Mouse (Mus musculus) heart, postnatal 25 days (tissue): ENCODE data around the gene Ldlrap1. TPM values are rescaled to one million over a fixed set of nuclear protein-coding genes. Genes with fewer than 3 reads are reported as not detected.

Experiments
- DNase-seq: peaks from one replicate; pipeline ENCODE4 v3.0.0; 2022; ENCODE audit warnings: low spot score
- intact Hi-C: fragments of 180-260 bp; cut with DNase I; formaldehyde crosslinking; loops from one replicate; pipeline ENCODE4 v1.15.1; 2025
- total RNA-seq, 2 experiments: library from RNA; stranded (reverse); gene quantifications; 2 replicates each; pipeline ENCODE4 v1.2.3; 2021

The Ldlrap1 gene
- total RNA-seq, 2 experiments from 2014 or later = 14.1 to 15.5 TPM

DNA sequence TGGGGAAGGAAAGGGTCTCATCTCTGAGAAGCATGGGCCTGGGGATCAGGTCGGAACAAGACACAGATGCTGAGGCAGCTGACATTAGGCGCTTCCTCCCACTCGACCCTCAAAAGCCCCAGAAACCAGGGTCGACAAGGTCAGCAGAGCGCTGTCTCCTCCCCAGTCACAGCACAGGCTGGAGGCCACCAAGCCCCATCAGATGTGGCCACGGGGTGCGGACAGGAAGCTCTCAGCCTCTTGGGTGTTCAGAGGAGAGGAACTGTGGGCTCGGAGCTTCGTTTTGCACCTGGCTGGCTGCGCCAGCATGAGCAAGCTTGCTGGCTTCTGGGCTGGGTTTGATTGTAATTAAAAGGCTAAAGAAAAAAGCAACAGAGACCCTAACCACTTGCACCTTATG lies 13.5 kb downstream of the Ldlrap1 start:
- intact Hi-C loops = no loop called here
- no peak for DNase-seq

DNA sequence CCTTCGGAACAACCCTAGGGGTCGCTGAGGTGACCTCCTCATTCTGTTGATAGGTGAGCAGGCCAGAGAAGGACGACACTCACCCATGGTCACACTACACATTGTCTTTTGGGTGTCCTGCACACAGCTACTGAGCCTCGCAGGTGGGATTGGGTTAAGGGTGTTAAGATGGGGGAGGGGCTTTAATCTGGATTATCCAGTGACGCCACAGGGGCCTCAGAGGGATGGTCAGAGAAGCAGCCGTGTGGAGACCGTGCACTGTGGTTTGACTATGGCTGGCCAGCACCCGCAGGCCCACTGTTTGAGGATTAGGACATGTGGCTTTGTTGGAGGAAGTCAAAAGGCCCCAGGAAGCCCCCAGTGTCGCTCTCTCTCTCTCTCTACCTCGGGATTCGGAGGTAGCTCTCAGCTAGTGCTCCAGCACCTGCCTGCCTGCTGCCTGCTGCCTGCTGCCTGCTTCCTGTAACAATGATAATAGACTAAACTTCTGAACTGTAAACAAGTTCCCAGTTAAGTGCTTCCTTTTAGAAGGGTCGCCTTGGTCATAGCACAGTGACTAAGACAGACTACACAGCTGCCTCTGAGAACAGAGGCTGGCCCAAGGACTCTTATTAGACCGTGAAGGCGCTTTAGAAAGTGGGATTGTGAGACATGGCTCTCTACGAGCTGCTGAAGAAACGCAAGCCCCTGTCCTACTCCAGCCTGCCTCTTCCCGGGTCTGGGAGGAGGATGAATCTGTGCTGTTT lies 14.1 kb downstream of the Ldlrap1 start:
- no peak for DNase-seq
- intact Hi-C loops = no loop called here

DNA sequence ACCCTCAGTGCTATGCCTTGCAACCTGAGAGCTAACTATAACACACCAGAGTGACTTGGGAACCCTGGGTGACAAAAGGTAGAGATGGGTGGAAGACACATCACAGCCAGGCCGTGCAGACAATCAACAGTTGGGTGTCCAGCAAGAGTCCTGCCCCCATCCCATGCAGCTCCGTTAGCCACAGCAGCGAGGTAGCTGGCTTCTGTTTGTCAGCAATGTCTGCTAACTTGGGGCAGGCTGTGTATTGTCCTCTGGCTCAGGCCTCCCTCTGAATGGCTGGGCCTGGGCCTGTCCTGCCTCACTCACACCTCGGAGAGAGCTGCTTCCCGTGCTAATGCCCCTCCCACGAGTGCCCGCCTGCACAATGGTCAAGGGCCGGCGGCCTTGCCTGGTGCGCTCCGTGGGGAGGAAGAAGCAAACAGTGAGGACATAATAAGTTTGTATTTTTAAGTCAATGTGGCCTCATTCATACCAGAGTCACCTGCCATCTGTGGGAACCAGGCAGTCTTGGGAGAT lies 14.9 kb downstream of the Ldlrap1 start:
- intact Hi-C loops = no loop called here
- no peak for DNase-seq

DNA sequence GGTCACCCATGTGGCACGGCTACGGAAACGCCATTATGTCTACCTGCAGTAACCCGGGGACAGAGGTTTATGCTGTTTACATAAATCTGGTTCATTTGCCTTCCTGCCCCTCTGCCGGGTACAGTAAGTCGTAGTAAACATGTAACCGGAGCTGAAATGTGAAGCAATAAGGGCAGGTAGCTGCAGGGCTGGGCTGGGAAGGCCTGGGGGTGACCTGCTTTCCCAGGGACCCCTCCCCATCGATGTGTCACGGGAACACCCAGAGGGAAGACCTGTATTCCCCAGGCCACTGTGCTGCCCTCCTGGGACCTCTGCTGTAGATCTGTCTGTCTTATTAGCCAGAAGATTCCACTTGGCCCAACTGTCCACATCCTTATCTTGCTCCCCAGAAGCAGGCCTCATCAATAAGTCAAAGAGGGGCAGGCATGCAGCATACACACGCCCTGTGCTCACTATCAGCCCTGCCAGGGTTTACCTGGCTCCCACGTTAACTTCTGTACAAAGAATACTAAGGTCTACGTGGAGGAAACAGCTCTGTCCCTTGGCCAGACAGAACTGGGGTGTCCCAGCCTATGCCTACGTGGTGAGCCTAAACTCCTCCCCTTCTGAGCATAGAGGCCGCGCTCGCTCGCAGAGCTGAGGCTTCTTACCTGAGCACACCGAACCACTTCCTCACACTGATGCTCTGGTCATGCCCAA lies 16.0 kb downstream of the Ldlrap1 start:
- intact Hi-C loops = no loop called here
- DNase-seq = no peak

DNA sequence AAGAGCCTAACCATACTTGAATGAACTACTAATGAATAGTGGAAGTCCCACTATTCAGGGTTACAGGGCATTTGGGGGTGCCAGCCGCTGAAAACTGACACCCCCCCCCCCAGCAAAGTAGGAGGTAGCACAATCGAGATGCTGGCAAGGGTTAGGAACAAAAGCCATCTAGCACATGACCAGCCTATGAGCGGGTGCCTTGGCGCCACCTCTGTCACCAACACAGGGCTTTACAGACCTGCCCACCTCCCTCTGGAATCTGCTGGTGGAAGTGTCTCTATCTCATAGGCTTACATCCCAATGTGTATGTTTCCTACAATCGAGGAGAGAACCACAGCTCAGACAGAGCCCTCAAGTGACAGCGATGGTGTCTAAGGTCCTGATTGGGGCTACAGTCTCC lies 17.0 kb downstream of the Ldlrap1 start:
- no peak for DNase-seq
- intact Hi-C loops = no loop called here

DNA sequence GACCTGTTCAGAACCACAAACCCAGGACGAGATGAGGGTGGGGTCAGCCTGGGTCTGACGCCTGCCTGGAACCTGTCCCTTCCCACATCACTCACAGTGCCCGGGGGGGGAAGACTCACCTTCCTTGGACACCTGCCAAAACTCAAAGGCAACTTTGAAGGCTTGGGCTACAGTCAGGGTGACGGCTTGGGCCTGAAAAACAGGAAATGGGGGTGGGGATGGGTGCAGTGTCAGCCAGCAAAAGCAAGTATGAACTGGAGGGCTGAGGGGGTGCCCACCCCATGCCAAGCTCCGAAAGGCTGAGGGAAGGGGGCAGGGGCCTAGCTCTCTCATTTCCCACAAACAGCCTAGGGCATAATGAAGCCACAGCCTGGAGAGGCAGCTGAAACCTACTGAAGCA lies 17.6 kb downstream of the Ldlrap1 start:
- intact Hi-C loops = no loop called here
- DNase-seq = no peak

DNA sequence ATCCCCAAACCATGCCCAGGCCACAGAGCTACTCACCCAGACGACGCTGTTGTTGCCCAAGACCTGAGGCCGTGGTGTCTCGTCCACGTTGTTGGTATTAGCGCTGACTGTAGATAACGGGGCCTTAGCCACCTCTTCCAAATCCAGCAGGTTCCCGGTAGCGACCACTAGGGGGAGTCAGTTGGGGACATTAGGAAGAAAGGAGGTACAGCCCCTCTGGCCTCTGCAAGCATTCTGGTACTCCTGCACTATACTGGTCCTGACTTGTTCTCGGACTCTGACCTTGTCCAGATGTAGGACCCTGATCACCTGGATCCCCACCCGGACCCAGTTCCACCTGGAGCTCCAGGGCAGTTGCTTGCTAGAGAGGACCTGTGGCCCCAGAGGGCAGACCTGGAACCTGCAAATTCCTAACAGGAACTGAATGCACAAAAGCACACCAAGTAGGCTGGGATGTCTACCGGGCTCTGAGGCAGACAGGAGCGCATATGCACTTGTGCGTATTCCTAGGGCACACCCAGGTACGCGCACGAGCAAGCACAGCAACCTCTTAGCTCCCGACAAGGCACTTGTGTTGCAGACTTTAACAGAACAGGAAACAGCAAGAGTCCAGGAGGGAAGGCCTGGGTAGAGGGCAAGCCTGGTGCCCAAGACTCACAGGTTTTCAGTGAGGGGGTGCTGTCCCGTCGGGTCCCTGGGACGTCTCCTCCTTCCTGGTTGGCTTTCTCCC lies 18.4 kb downstream of the Ldlrap1 start:
- DNase-seq = no peak
- intact Hi-C loops = loop anchor here (5.0 kb wide), 1 partner anchor 43 kb away; no protein-coding TSS in a partner anchor

DNA sequence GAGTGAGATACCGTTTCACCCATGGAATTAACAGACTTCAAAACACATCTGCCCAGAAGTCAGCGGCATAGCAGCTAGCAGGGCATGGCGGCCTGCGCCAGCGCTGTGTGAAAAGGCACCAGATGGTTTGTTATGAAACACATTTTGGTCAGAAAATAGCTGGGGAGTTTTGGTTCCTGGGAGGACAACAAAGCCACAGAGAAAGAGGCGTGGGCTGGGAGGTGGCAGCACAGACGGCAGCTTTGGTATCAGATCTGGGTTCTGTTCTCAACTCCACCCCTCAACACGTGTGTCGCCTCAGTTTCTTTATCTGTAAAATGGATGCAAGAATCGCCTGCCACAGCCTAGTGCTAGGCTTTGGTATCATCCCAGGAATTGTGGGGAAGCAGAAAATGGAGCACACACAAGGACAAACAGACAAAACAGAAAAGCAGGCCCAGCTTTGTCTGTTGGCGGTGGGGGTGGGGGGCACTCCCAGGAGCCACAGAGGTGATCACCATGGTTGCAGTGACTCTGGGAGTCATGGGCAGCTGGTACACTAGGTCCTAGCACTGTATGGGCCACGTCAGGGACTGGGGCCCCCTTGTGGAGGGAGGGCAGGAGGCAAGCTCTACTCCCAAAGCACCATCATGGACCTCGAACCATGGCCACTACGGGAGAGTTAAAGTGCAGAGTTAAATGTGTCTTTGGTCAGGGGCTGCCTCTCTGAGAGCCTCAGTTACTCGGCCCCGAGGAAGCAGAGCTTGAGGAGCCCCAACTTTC lies 21.7 kb downstream of the Ldlrap1 start:
- intact Hi-C loops = loop anchor here (2.0 to 5.0 kb wide), 2 partner anchors 21 to 46 kb away; no protein-coding TSS in a partner anchor
- no peak for DNase-seq

DNA sequence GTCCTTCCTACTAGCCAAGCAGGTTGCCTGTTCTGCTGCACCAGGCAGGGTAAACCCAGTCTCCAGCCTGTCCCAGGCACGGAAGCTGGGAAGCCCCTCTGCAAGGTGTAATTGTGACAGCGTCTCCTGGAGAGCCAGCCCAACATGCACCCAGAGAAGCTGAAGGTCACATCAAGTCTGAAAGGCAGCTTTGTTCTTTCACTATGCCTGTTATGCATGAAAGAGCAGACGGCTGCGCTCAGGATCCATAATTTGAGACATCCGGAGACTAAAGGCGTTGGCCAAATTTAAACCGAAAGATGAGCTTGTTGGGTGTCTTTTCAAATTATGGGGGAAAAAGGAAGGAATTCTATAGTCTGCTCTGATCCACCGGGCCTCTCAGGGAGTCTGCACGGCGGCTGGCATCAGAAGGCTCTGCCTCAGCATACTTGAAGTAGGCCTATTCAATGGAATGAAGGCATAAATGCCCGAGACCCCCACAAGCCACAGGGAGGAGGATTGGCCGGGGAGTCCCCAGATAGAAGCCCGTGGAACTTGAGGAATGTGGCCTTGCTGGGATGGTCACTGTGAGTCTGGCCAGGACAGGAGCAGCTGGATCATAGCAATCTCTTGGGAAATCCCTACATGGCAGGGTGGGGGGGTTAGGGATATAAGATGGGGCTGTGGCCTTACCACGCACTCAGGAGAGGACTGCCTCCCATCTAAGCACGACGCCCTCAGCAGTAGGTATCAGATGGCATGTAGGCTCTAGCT lies 23.8 kb downstream of the Ldlrap1 start:
- intact Hi-C loops = loop anchor here (2.0 kb wide), 1 partner anchor 19 kb away; no protein-coding TSS in a partner anchor
- DNase-seq = no peak

DNA sequence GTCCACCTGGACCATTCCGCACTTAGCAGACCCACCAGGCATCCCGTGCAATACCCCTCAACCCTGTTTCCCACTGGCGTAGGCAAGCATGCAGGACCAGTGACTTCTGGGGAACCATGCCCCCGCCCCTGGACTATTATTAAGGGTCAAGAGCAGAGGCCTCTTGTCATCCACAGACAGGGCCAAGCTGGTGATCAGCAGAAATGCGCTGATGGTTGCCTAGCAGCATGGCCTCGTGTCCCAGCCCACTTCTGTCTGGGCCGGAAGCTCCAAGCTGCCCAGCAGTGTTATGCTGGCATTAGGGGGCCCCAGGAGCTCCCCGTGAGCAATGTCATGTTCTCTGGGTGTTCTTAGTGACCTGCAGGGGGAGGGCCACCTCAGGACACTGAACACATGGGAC lies 25.9 kb downstream of the Ldlrap1 start:
- DNase-seq = no peak
- intact Hi-C loops = no loop called here

DNA sequence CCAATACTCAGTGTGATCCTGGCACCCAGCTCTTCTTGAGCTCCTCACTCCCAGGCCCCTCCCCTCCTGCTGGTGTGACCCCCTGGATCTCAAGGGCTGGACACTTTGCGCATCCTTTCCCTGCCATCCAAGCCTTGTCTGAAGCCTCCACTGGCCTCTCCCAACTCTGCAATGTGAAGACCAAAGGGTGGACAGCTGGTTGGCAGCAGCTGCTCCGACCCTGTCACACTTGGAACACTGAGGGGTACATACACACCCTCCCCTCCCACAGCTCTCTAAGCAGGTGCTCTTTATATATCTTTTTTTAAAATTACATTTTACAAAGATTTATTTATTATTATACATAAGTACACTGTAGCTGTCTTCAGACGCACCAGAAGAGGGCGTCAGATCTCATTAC lies 27.6 kb downstream of the Ldlrap1 start:
- DNase-seq = no peak
- intact Hi-C loops = no loop called here

DNA sequence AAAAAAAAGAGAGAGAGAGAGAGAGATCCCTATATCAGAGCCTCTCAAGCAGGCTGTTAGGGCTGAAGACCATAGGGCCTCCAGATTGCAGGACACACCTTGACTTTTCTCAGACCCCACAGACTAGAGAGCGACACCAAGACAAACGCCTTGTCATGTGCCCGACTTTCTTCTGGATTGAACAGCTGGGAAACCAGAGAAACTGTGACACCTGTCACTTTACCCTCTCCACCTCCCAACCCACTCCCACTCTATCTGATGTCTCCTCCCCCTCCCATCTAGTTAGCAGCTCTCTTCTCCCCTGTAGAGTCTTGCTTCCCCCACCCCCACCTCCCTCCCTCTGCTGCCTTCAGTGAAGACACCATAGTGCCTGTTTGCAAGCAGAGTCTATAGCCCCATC lies 28.3 kb downstream of the Ldlrap1 start:
- intact Hi-C loops = no loop called here
- no peak for DNase-seq

DNA sequence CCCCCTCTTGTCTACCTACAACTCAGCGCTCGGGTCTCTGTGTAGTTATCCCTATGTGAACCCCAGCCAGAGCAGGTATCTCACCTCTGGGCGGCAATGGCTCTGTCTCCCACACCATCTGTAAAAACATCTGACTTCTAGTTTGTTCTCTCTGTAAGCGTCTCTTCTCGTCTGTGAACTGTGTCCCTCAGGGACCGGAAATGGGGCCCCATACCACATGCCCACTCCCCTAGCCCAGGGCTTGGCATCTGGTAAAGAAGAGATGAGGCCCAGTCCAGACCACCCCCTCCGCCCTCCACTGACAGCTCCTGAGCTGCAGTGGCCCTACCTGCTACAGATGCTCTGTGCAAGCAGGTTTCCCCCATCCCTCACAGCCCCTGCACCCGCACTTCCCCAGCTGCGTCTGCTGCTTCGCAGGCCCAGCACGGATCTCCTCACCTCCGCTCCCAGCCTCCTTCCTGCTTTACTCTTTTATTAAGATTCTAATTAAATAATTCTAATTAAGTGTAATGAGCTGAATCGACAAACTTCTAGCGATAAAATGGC lies 30.4 kb downstream of the Ldlrap1 start:
- DNase-seq = no peak
- intact Hi-C loops = no loop called here

DNA sequence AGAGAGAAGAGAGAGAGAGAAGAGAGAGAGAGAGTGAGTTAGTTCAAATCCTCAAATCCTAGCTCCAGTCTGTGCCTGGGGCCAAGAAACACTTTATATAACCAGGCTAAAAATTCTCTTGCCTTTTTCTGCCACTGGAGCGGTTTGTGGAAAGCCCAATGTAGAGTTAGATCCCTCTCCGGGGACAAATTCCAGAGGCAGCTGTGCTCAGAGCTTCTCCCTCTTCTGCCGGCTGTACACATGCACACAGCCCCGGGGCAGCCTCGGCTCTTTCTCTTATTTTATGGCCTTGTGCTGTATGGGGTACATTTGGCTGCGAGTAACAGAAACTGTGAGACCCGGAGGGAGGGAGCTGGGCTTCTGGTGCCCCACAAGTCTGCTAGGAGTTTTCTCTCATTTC lies 31.7 kb downstream of the Ldlrap1 start:
- no peak for DNase-seq
- intact Hi-C loops = no loop called here

DNA sequence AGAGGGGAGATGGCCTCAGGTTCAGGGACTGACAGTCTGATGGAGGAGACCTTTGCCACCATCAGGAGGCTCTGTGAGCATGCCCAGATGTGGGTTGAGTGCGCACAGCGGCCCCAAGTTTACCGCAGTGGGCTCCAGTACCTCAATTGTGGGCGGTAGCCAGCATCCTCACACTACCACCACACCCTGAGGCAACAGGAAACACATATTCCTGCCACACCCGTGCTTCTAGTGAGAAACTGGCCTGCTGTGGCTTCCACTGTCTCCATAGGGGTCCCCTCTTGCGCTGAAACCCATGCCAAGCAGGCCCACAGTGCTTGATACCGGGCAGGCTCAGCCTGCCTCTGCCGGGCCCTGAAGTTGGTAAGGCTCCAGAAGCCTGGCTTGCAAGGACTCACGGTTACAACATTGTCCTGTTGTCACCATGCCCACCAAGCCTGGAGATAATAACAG lies 33.2 kb downstream of the Ldlrap1 start:
- DNase-seq = peak; percentile 57
- intact Hi-C loops = no loop called here

DNA sequence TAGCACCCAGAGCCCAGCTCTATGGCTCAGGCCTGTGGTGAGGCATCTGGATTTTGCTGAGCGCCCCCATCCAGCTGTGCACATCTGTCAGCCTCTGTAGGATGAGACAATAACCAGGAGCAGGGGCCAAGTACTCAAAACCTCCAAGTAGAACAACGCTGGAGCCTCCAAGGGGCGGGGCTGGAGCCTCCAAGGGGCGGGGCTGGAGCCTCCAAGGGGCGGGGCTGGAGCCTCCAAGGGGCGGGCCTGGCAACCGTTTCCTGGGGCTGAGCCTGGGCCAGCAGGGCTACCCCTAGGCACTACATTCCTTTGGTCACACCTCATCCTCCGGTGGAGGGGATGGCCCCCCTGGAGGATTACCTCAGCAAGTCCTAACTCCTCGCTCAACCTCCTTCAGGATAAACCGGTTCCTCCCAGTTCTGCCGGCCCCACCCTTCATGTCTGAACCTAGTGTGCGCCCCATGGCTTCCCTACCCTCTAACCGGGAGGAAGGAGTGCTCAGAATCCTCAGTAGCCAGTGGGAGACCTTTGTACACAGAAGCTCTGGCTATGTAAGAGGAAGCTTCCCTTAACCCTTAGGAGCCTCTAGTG lies 33.7 kb downstream of the Ldlrap1 start:
- DNase-seq = peak; percentile 71
- intact Hi-C loops = no loop called here

DNA sequence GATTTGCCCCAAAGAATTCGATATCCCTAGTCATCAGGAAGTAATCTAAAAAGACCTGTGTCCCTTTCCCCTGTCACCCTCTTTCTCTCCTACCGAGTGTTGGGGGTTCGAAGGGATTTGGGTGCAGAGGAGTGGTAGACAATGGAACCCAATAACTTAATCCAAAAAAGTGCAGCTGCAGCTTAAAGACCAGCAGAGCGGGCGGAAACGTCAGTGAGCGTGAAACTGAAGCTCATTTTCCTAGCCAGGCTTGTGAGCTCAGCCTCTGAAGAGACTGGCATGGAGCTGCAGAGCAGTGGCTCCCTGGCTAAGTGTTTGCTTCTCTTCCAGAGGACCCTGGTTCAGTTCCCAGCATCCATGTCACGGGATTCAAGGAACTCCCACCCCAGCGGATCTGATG lies 34.5 kb downstream of the Ldlrap1 start:
- DNase-seq = no peak
- intact Hi-C loops = no loop called here

DNA sequence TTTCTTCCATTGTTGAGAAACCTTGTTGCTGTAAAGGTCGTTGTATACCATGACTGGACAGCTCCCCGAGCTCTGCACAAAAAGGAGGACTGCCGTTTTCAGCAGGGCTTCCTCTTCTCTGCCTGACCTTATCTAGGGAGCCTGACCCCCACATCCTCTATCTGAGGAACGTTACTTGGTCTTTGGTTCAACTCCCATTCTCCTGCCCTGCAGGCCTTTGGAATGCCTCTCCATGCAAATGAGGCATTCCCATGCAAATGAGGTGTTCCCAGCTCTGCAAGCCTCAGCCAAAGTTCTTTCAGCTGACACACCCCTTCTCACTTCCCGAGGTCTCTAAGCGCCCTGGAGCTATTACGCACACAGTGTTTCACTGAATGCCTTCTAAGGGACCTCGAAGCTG lies 37.7 kb downstream of the Ldlrap1 start:
- DNase-seq = no peak

More for the DNA sequence above, 37.7 kb downstream of the Ldlrap1 start:
- intact Hi-C loops = no loop called here
